Mouse (Mus musculus) lung, postnatal 0 days (tissue): ENCODE measurements at regions not wholly inside any gene's neighbourhood (a gene's known extent, or its start where the extent isn't known, plus 50 kb on each side); places are given as distances from the start of the nearest gene placed in this dataset.
A peak's percentile ranks its signal among the peaks of the same experiment; 100 is the strongest.

Experiments
- ATAC-seq: fragments of 200-750 bp; cut with Nextera tagmentation; 2 replicates; pipeline ENCODE4 v1.8.0; 2017; ENCODE audit warnings: moderate library complexity
- DNase-seq: peaks from one replicate; pipeline ENCODE4 v3.0.0-alpha.2; 2016; ENCODE audit warnings: low spot score
- H3K27ac ChIP-seq: fragments of 300-500 bp; sonication (generic); 2 replicates; pipeline ENCODE4 v1.5.1; 2014; ENCODE audit warnings: antibody characterized with exemption, mild to moderate bottlenecking, low read length, mixed read lengths
- H3K27me3 ChIP-seq: fragments of 300-500 bp; sonication (generic); replicated peaks from 2 replicates; pipeline ENCODE4 v1.6.1; 2014; ENCODE audit warnings: low read length, mixed read lengths; ENCODE audit not compliant: insufficient read depth
- H3K36me3 ChIP-seq: fragments of 300-500 bp; sonication (generic); 2 replicates; pipeline ENCODE4 v1.6.1; 2014; ENCODE audit warnings: low read length, mixed read lengths; ENCODE audit not compliant: insufficient read depth
- H3K4me1 ChIP-seq: fragments of 300-500 bp; sonication (generic); 2 replicates; pipeline ENCODE4 v1.6.1; 2014; ENCODE audit warnings: antibody characterized with exemption, low read depth, low read length, mixed read lengths; ENCODE audit not compliant: insufficient read depth
- H3K4me2 ChIP-seq: fragments of 300-500 bp; sonication (generic); replicated peaks from 2 replicates; pipeline ENCODE4 v1.6.1; 2014; ENCODE audit warnings: low read depth, mild to moderate bottlenecking, low read length, moderate library complexity, mixed read lengths
- H3K4me3 ChIP-seq: fragments of 300-500 bp; sonication (generic); 2 replicates; pipeline ENCODE4 v1.5.1; 2014; ENCODE audit warnings: low read depth, low read length
- H3K9ac ChIP-seq: fragments of 300-500 bp; sonication (generic); replicated peaks from 2 replicates; pipeline ENCODE4 v1.6.1; 2014; ENCODE audit warnings: low read depth, mild to moderate bottlenecking
- H3K9me3 ChIP-seq: fragments of 300-500 bp; sonication (generic); 2 replicates; pipeline ENCODE4 v1.6.1; 2016; ENCODE audit warnings: low read length, mixed read lengths
- CTCF ChIP-seq: IDR thresholded peaks from 2 replicates; pipeline ENCODE4 v1.5.1; 2016; ENCODE audit warnings: antibody characterized with exemption, mild to moderate bottlenecking
- EP300 ChIP-seq: IDR thresholded peaks from 2 replicates; pipeline ENCODE4 v1.6.1; 2016; ENCODE audit warnings: antibody characterized with exemption, mild to moderate bottlenecking, control low read depth
- WGBS: fragments of 180-500 bp; shearing (Covaris S2); extraction: QIAGEN DNeasy Blood & Tissue Kit; methylation state at CpG from one replicate; pipeline ENCODE4 v1.1.7; 2014; 5-methylcytosine and 5-hydroxymethylcytosine counted together

- 75% methylated on average over 1 of the region's 1 CpGs for WGBS
Observed at GRCm38 (mm10) chr3:17772886-17773285, 175.3 kb upstream of the Cypt12 start.

GRCm38 (mm10) chr3:17779152-17779551 is 169.1 kb upstream of the Cypt12 start:
- ATAC-seq = no peak
- no peak for DNase-seq
- Histone ChIP-seq H3K9ac (no peak overlapping the region), H3K27me3 (no peaks in the 10 kb centered on the region), H3K4me3 (no peak overlapping the region), H3K36me3 (no peaks in the 10 kb centered on the region), H3K4me2 (no peak overlapping the region), H3K27ac (no peak overlapping the region), H3K4me1 (no peaks in the 10 kb centered on the region), H3K9me3 (no peaks in the 10 kb centered on the region)
- TF ChIP-seq CTCF = no peak
- TF ChIP-seq EP300 = no peak
- 60% methylated on average over 3 of the region's 3 CpGs for WGBS

More at GRCm38 (mm10) chr3:17772886-17773285, 175.3 kb upstream of the Cypt12 start:
- Histone ChIP-seq H3K36me3 (no peaks in the 10 kb centered on the region), H3K4me3 (no peak overlapping the region), H3K9me3 (no peaks in the 10 kb centered on the region), H3K4me2 (no peak overlapping the region), H3K4me1 (no peaks in the 10 kb centered on the region), H3K27me3 (no peaks in the 10 kb centered on the region), H3K9ac (no peak overlapping the region), H3K27ac (no peak overlapping the region)
- DNase-seq = no peak
- no peak for TF ChIP-seq CTCF
- no peak for TF ChIP-seq EP300
- no peak for ATAC-seq

- no peak for DNase-seq
- H3K27me3 ChIP-seq = peaks cover 27% of the 10 kb centered on the region
- no peak overlapping the region for H3K4me2 ChIP-seq
- TF ChIP-seq CTCF (no peak), EP300 (no peak)
- no peak for ATAC-seq
- H3K9ac ChIP-seq = no peak overlapping the region
- H3K9me3 ChIP-seq = no peaks in the 10 kb centered on the region
- 54% methylated on average over 3 of the region's 3 CpGs for WGBS
- H3K4me1 ChIP-seq = no peaks in the 10 kb centered on the region
- no peaks in the 10 kb centered on the region for H3K36me3 ChIP-seq
- no peak overlapping the region for H3K27ac ChIP-seq
- no peak overlapping the region for H3K4me3 ChIP-seq
Observed at GRCm38 (mm10) chr3:17784076-17784475, 164.1 kb upstream of the Cypt12 start.

GRCm38 (mm10) chr3:17784587-17784986 is 163.6 kb upstream of the Cypt12 start:
- Histone ChIP-seq H3K4me3 (no peak overlapping the region), H3K27ac (no peak overlapping the region), H3K9me3 (no peaks in the 10 kb centered on the region), H3K9ac (no peak overlapping the region), H3K36me3 (no peaks in the 10 kb centered on the region), H3K27me3 (peaks cover 27% of the 10 kb centered on the region), H3K4me2 (no peak overlapping the region), H3K4me1 (no peaks in the 10 kb centered on the region)
- no peak for TF ChIP-seq EP300
- TF ChIP-seq CTCF = no peak
- ATAC-seq (no peak), DNase-seq (no peak)
- WGBS = 45% methylated on average over 3 of the region's 3 CpGs

- Histone ChIP-seq H3K4me1 (no peaks in the 10 kb centered on the region), H3K4me3 (peak overlapping the region; percentile 36), H3K9me3 (no peaks in the 10 kb centered on the region), H3K27ac (no peak overlapping the region), H3K36me3 (no peaks in the 10 kb centered on the region), H3K9ac (no peak overlapping the region), H3K27me3 (peaks cover 27% of the 10 kb centered on the region), H3K4me2 (peak overlapping the region; percentile 61)
- DNase-seq = no peak
- TF ChIP-seq EP300 (no peak), CTCF (no peak)
- 6% methylated on average over 21 of the region's 21 CpGs for WGBS
- ATAC-seq = no peak
Observed at GRCm38 (mm10) chr3:17785106-17786022, 162.8 kb upstream of the Cypt12 start.

- Histone ChIP-seq H3K4me1 (no peaks in the 10 kb centered on the region), H3K9ac (no peak overlapping the region), H3K4me3 (peak overlapping the region; percentile 36), H3K36me3 (no peaks in the 10 kb centered on the region), H3K27me3 (peaks cover 28% of the 10 kb centered on the region), H3K4me2 (peak overlapping the region; percentile 61), H3K27ac (no peak overlapping the region), H3K9me3 (no peaks in the 10 kb centered on the region)
- WGBS = 0% methylated on average over 50 of the region's 56 CpGs
- ATAC-seq (0 out of 2 replicates have a peak, but pooled peaks have one; percentile 3), DNase-seq (peak; percentile 9)
- TF ChIP-seq CTCF (no peak), EP300 (no peak)
Observed at GRCm38 (mm10) chr3:17786023-17786720, 162.0 kb upstream of the Cypt12 start.
